Mouse (Mus musculus) heart, embryonic 13.5 days (tissue): ENCODE measurements at regions not wholly inside any gene's neighbourhood (a gene's known extent, or its start where the extent isn't known, plus 50 kb on each side); places are given as distances from the start of the nearest gene placed in this dataset.

Source experiments
- ATAC-seq: fragments of 200-750 bp; cut with Nextera tagmentation; 2 replicates; pipeline ENCODE4 v1.8.0; 2017; ENCODE audit warnings: moderate TSS enrichment; ENCODE audit not compliant: insufficient number of reproducible peaks, low FRiP score, low TSS enrichment; ENCODE audit errors: extremely low read depth
- H3K27ac ChIP-seq: fragments of 300-500 bp; sonication (generic); replicated peaks from 2 replicates; pipeline ENCODE4 v1.5.1; 2015; ENCODE audit warnings: moderate library complexity, mild to moderate bottlenecking, inconsistent platforms
- H3K27me3 ChIP-seq: fragments of 300-500 bp; sonication (generic); replicated peaks from 2 replicates; pipeline ENCODE4 v1.6.1; 2015; ENCODE audit warnings: mild to moderate bottlenecking, inconsistent platforms
- H3K36me3 ChIP-seq: fragments of 300-500 bp; sonication (generic); 2 replicates; pipeline ENCODE4 v1.6.1; 2015; ENCODE audit warnings: mild to moderate bottlenecking, inconsistent platforms
- H3K4me1 ChIP-seq: fragments of 300-500 bp; sonication (generic); 2 replicates; pipeline ENCODE4 v1.6.1; 2015; ENCODE audit warnings: inconsistent platforms
- H3K4me2 ChIP-seq: fragments of 300-500 bp; sonication (generic); 2 replicates; pipeline ENCODE4 v1.6.1; 2015; ENCODE audit warnings: inconsistent platforms, mild to moderate bottlenecking, moderate library complexity
- H3K4me3 ChIP-seq: fragments of 300-500 bp; sonication (generic); 2 replicates; pipeline ENCODE4 v1.5.1; 2015; ENCODE audit warnings: moderate library complexity, mild to moderate bottlenecking, inconsistent platforms
- H3K9ac ChIP-seq: fragments of 300-500 bp; sonication (generic); 2 replicates; pipeline ENCODE4 v1.6.1; 2015; ENCODE audit warnings: inconsistent platforms, mild to moderate bottlenecking, moderate library complexity
- H3K9me3 ChIP-seq: fragments of 300-500 bp; sonication (generic); 2 replicates; pipeline ENCODE4 v1.6.1; 2016; ENCODE audit warnings: inconsistent platforms
- WGBS: fragments of 180-500 bp; shearing (Covaris S2); methylation state at CpG from one replicate; pipeline ENCODE4 v1.1.7; 2015; ENCODE audit warnings: mixed read lengths; 5-methylcytosine and 5-hydroxymethylcytosine counted together

- H3K9me3 ChIP-seq: no peaks in the 10 kb centered on the region
- WGBS: 80% methylated on average over 6 of the region's 6 CpGs
Observed at GRCm38 (mm10) chr12:54288041-54288502, 84.4 kb upstream of the Egln3 start.

DNA sequence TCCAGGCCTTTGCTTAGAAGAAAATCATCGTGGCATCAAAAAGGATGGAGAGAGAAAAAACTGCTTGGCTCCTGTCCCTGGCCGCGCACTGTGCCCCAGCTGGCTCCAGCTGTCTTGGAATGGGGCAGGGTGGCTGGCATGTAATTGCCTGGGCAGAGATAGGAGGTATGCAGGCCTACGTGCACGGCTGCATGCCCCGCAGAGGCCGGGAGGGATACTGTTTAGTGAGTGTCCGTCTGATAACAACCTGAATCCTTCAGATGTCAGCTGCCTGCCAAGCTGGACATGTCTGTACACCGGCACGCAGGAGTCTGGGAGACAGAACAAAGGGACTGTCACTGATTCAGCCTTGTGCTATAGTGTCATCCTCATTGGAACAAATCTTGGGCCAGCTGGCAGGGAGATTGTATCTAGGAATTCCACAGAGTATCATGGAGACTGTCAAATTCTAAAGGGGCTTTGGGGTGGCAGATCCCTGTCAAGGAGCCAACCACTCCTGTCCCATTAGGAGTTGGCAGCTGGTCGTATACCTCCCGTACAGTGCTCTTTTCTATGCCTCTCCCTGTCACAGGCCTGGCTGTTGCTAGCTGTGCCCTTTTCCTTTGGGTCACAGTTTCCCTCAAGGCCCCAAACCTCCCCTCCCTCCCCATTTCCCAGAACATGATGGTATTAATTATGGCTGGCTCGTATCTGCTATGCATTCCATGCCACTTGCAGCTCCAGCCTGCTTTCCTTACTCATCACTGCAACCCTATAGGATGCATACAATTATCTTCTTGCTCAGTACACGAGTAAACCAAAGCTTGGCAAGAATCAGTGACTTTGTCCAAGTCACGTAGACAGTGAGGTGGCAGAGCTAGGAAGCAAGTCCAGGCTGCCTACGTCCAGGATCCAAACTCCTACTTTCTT, 83.5 kb upstream of the Egln3 start:
- Histone ChIP-seq H3K9me3 (no peaks in the 10 kb centered on the region), H3K9ac (peak overlapping the region; percentile 33), H3K27me3 (no peaks in the 10 kb centered on the region), H3K27ac (peak overlapping the region; percentile 78), H3K4me3 (no peak overlapping the region), H3K4me1 (peaks cover 33% of the 10 kb centered on the region), H3K4me2 (peak overlapping the region; percentile 27; the same call in 1 of the 2 replicates), H3K36me3 (no peaks in the 10 kb centered on the region)
- WGBS: 41% methylated on average over 16 of the region's 16 CpGs
- ATAC-seq: 0 out of 2 replicates have a peak, but pooled peaks have one; percentile 14

More at GRCm38 (mm10) chr12:54288041-54288502, 84.4 kb upstream of the Egln3 start:
- Histone ChIP-seq H3K4me3 (no peak overlapping the region), H3K36me3 (no peaks in the 10 kb centered on the region), H3K27ac (peak overlapping the region; percentile 78), H3K4me2 (no peak overlapping the region), H3K9ac (no peak overlapping the region), H3K4me1 (peaks cover 28% of the 10 kb centered on the region), H3K27me3 (no peaks in the 10 kb centered on the region)
- no peak for ATAC-seq

DNA sequence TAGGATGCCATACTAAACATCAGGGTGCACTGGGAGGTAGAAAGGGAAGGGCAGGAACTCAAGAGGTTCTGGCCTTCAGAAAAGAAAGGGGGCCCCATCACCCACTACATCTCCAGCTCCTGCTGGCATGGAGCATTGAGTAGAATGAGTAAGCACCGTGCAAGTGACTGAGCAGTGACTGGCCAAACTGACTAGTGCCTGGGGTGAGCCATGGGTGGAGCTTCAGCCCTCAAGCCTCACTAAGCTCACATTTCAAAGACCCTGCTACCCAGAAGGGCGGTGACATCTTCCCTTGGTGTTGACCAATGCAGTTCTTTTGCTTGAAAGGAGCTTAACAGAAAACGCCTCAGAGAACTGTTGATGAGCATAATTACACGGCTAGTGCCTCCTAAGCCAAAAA, 80.0 kb upstream of the Egln3 start:
- no peak overlapping the region for H3K27ac ChIP-seq
- 41% methylated on average over 4 of the region's 4 CpGs for WGBS

GRCm38 (mm10) chr12:54283011-54283410, 79.4 kb upstream of the Egln3 start:
- H3K4me2 ChIP-seq: no peak overlapping the region
- H3K9ac ChIP-seq: no peak overlapping the region
- peaks cover 26% of the 10 kb centered on the region for H3K4me1 ChIP-seq
- H3K4me3 ChIP-seq: no peak overlapping the region
- no peak for ATAC-seq
- H3K36me3 ChIP-seq: no peaks in the 10 kb centered on the region
- no peaks in the 10 kb centered on the region for H3K27me3 ChIP-seq
- no peaks in the 10 kb centered on the region for H3K9me3 ChIP-seq
- H3K27ac ChIP-seq: no peak overlapping the region
- WGBS: 70% methylated on average over 1 of the region's 1 CpGs

More for the DNA sequence above, 80.0 kb upstream of the Egln3 start:
- H3K4me1 ChIP-seq: peaks cover 33% of the 10 kb centered on the region
- H3K9ac ChIP-seq: no peak overlapping the region
- H3K4me2 ChIP-seq: no peak overlapping the region
- no peak for ATAC-seq
- H3K36me3 ChIP-seq: no peaks in the 10 kb centered on the region
- H3K9me3 ChIP-seq: no peaks in the 10 kb centered on the region
- no peaks in the 10 kb centered on the region for H3K27me3 ChIP-seq
- no peak overlapping the region for H3K4me3 ChIP-seq

- WGBS: 49% methylated on average over 4 of the region's 4 CpGs
- no peak overlapping the region for H3K9ac ChIP-seq
- H3K4me3 ChIP-seq: no peak overlapping the region
- H3K4me2 ChIP-seq: no peak overlapping the region
- no peaks in the 10 kb centered on the region for H3K9me3 ChIP-seq
- peak overlapping the region; percentile 12; the same call in 1 of the 2 replicates for H3K27ac ChIP-seq
- H3K36me3 ChIP-seq: no peaks in the 10 kb centered on the region
- H3K4me1 ChIP-seq: peaks cover 20% of the 10 kb centered on the region
- H3K27me3 ChIP-seq: no peaks in the 10 kb centered on the region
- no peak for ATAC-seq
Observed at GRCm38 (mm10) chr12:54282281-54282921, 78.7 kb upstream of the Egln3 start.

DNA sequence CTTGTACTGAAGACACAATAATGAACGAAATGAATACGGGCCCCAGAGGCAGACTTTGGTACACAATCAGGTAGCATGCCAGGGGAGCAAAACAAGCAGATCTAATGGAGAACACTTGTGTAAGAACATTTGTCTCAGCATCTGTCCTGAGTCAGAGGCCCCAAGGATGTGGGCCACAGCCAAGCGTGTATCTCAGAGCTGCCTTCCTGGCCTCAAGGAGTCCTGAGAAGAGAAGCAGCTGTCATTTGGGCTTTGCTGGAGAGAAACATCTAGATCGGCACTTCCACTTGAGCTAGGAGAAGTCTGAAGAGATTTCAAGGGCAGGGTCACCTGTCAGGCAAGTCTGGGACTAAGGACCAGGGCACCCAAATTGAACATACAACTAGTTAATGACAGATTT, 76.8 kb upstream of the Egln3 start:
- Histone ChIP-seq H3K9ac (no peak overlapping the region), H3K4me3 (no peak overlapping the region), H3K27ac (no peak overlapping the region), H3K27me3 (no peaks in the 10 kb centered on the region), H3K9me3 (no peaks in the 10 kb centered on the region), H3K4me2 (no peak overlapping the region), H3K36me3 (no peaks in the 10 kb centered on the region), H3K4me1 (peaks cover 12% of the 10 kb centered on the region)
- ATAC-seq: no peak
- WGBS: 76% methylated on average over 4 of the region's 4 CpGs

- no peaks in the 10 kb centered on the region for H3K36me3 ChIP-seq
- H3K4me1 ChIP-seq: peaks cover 12% of the 10 kb centered on the region
- no peak overlapping the region for H3K27ac ChIP-seq
- H3K4me2 ChIP-seq: no peak overlapping the region
- H3K9ac ChIP-seq: no peak overlapping the region
- 74% methylated on average over 3 of the region's 3 CpGs for WGBS
- no peaks in the 10 kb centered on the region for H3K9me3 ChIP-seq
- no peak for ATAC-seq
- H3K4me3 ChIP-seq: no peak overlapping the region
- H3K27me3 ChIP-seq: no peaks in the 10 kb centered on the region
Observed at GRCm38 (mm10) chr12:54280001-54280400, 76.3 kb upstream of the Egln3 start.

- no peak for ATAC-seq
- H3K4me3 ChIP-seq: no peak overlapping the region
- no peaks in the 10 kb centered on the region for H3K36me3 ChIP-seq
- no peak overlapping the region for H3K27ac ChIP-seq
- H3K27me3 ChIP-seq: no peaks in the 10 kb centered on the region
- no peak overlapping the region for H3K9ac ChIP-seq
- WGBS: 60% methylated on average over 7 of the region's 7 CpGs
- H3K4me1 ChIP-seq: peaks cover 13% of the 10 kb centered on the region
- no peaks in the 10 kb centered on the region for H3K9me3 ChIP-seq
- no peak overlapping the region for H3K4me2 ChIP-seq
Observed at GRCm38 (mm10) chr12:54276978-54277537, 73.4 kb upstream of the Egln3 start.

DNA sequence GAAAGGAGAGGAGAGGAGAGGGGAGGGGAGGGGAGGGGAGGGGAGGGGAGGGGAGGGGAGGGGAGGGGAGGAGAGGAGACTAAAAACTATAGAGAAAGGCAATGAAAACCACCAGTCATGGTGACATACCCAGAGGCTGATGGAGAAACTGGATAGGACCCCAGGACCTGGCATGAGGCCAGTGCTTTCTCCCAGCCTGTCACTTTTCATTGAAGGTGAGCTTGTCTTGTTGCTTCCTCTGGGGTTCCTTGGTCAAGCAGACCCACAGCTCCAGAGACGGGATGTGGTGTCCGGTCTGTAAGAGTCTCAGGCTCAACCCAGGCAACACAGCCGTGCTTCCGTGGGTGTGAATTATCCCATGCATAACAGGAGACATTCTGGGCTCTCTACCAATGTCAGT, 69.8 kb upstream of the Egln3 start:
- no peaks in the 10 kb centered on the region for H3K36me3 ChIP-seq
- 80% methylated on average over 4 of the region's 4 CpGs for WGBS
- no peak for ATAC-seq
- no peak overlapping the region for H3K4me2 ChIP-seq
- peaks cover 15% of the 10 kb centered on the region; the same call in 1 of the 2 replicates for H3K4me1 ChIP-seq
- H3K27ac ChIP-seq: no peak overlapping the region
- H3K4me3 ChIP-seq: no peak overlapping the region
- no peak overlapping the region for H3K9ac ChIP-seq
- H3K9me3 ChIP-seq: no peaks in the 10 kb centered on the region
- H3K27me3 ChIP-seq: no peaks in the 10 kb centered on the region

DNA sequence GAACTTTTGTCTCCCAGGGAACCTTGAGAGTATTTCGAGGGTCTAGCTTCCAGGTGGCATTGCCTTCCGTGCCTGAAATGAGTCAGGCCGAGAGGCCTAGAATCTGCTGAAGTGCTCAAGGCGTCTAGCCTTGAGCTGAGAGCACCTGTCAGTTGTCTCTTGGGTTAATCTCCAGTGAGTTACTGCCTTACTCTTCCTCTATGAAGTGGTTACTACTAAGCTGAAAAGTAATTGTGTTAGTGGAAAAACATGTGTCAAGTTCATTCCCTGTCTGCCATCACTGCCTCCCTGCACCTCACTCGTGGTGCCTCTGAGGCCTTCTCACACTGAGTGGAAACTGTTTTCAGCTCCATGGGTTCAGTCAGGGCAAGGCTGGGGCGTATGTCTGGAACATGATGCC, 69.0 kb upstream of the Egln3 start:
- H3K36me3 ChIP-seq: no peaks in the 10 kb centered on the region
- H3K4me1 ChIP-seq: peaks cover 15% of the 10 kb centered on the region; the same call in 1 of the 2 replicates
- WGBS: 71% methylated on average over 6 of the region's 6 CpGs
- H3K9me3 ChIP-seq: no peaks in the 10 kb centered on the region
- H3K4me2 ChIP-seq: no peak overlapping the region
- H3K9ac ChIP-seq: no peak overlapping the region
- ATAC-seq: no peak
- H3K27me3 ChIP-seq: no peaks in the 10 kb centered on the region
- no peak overlapping the region for H3K4me3 ChIP-seq
- no peak overlapping the region for H3K27ac ChIP-seq

DNA sequence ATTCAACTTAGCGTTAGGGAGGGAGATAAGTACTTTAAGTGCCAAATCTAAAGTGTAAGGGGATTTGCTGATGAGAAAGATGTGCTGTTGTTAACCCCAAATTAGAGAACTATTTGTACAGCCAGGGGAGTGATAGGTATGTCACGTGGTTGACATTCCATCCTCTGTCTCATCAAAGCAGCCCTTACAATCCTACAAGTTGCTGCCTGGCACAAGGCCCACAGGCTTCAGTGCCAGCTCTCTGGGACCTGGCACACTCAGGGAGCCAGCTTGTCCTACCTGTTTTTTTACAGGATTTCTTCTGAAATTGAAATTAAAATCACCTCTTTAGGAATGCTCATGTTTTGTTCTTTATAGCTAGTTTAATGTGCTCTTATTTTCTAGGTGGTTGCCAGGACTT, 68.6 kb upstream of the Egln3 start:
- Histone ChIP-seq H3K4me3 (no peak overlapping the region), H3K9me3 (no peaks in the 10 kb centered on the region), H3K9ac (no peak overlapping the region), H3K27ac (no peak overlapping the region), H3K4me2 (no peak overlapping the region), H3K36me3 (no peaks in the 10 kb centered on the region), H3K4me1 (peaks cover 15% of the 10 kb centered on the region; the same call in 1 of the 2 replicates), H3K27me3 (no peaks in the 10 kb centered on the region)
- ATAC-seq: no peak
- WGBS: 34% methylated on average over 2 of the region's 2 CpGs
